ENCODE assay signal across 8 mouse cellular contexts in genomic region chr11:60726601-60727391, GRCm38 (mm10). TPM values are rescaled to one million over a fixed set of nuclear protein-coding genes. Genes with fewer than 3 reads are reported as not detected.
DNase-seq lines count a peak whose midpoint lies in the region; ATAC-seq and TF ChIP-seq lines count a peak whose summit lies in the region.

Gene Flii (minus strand): TSS chr11:60727263.

- H3K4me1 ChIP-seq in embryonic facial prominence, embryonic 13.5 days, result peaks cover 27% of the 10 kb centered on the region
- peaks cover 14% of the 10 kb centered on the region for H3K4me1 ChIP-seq in heart, adult 2 months (ENCODE audit: control insufficient read depth, insufficient read depth, low read length)
- H3K4me1 ChIP-seq in limb, embryonic 15.5 days, result peaks cover 32% of the 10 kb centered on the region
- peaks cover 14% of the 10 kb centered on the region for H3K4me1 ChIP-seq in midbrain, postnatal 0 days (ENCODE audit: insufficient read depth, low read length)

- TF ChIP-seq POLR2A in heart, adult 2 months (IDR thresholded peaks at IDR 0.05; ENCODE audit: insufficient read depth, low read depth, low read length), result peak; percentile 67; the same call in 1 of the 2 replicates

- peak; percentile 88 for TF ChIP-seq CTCF in heart, adult 2 months (IDR thresholded peaks at IDR 0.05)
- peak; percentile 69 for TF ChIP-seq CTCF in midbrain, postnatal 0 days (IDR thresholded peaks at IDR 0.05)

- TF ChIP-seq EP300 in heart, adult 2 months (IDR thresholded peaks at IDR 0.05; ENCODE audit: insufficient read depth, low read depth, low read length), result no peak

- H3K9me3 ChIP-seq in embryonic facial prominence, embryonic 13.5 days, result no peaks in the 10 kb centered on the region
- no peaks in the 10 kb centered on the region for H3K9me3 ChIP-seq in limb, embryonic 15.5 days
- no peaks in the 10 kb centered on the region for H3K9me3 ChIP-seq in midbrain, postnatal 0 days (ENCODE audit: low read length)

- H3K4me3 ChIP-seq in embryonic facial prominence, embryonic 13.5 days, result peak within 1 kb of the TSS; percentile 81
- peak within 1 kb of the TSS; percentile 73 for H3K4me3 ChIP-seq in heart, adult 2 months
- H3K4me3 ChIP-seq in limb, embryonic 15.5 days, result peak within 1 kb of the TSS; percentile 87
- peak within 1 kb of the TSS; percentile 89 for H3K4me3 ChIP-seq in midbrain, postnatal 0 days (ENCODE audit: low read depth, low read length)

- H3K27ac ChIP-seq in embryonic facial prominence, embryonic 13.5 days, result peak within 1 kb of the TSS; percentile 89
- H3K27ac ChIP-seq in heart, adult 2 months, result peak within 1 kb of the TSS; percentile 91
- H3K27ac ChIP-seq in limb, embryonic 15.5 days, result peak within 1 kb of the TSS; percentile 91
- H3K27ac ChIP-seq in midbrain, postnatal 0 days (ENCODE audit: low read depth, low read length), result peak within 1 kb of the TSS; percentile 90

- peak within 1 kb of the TSS; percentile 72 for H3K4me2 ChIP-seq in embryonic facial prominence, embryonic 13.5 days
- H3K4me2 ChIP-seq in limb, embryonic 15.5 days, result peak within 1 kb of the TSS; percentile 80
- H3K4me2 ChIP-seq in midbrain, postnatal 0 days (ENCODE audit: low read depth, low read length, poor library complexity, severe bottlenecking), result peak within 1 kb of the TSS; percentile 74

- H3K36me3 ChIP-seq in embryonic facial prominence, embryonic 13.5 days, result peaks cover 49% of the 10 kb centered on the region
- no peaks in the 10 kb centered on the region; the same call in 1 of the 2 replicates for H3K36me3 ChIP-seq in heart, adult 2 months (ENCODE audit: control insufficient read depth, insufficient read depth, low read length)
- peaks cover 44% of the 10 kb centered on the region for H3K36me3 ChIP-seq in limb, embryonic 15.5 days
- H3K36me3 ChIP-seq in midbrain, postnatal 0 days (ENCODE audit: insufficient read depth, low read length), result peaks cover 46% of the 10 kb centered on the region

- peaks cover 2% of the 10 kb centered on the region; the same call in 1 of the 2 replicates for H3K79me2 ChIP-seq in heart, adult 2 months (replicated peaks; ENCODE audit: control insufficient read depth, insufficient read depth, low read length)

- intact Hi-C loops in heart, adult 2 months (cut with DNase I), result loop anchor here (1.0 kb wide), 2 partner anchors 51 to 187 kb away; partner anchors contain the start of genes Smcr8 and Top3a

- DNase-seq in 416B (ENCODE audit: low read depth), result peak; percentile 68
- DNase-seq in adrenal gland, postnatal 36 days, result peak; percentile 91 to 94
- peak; percentile 91 to 94 for DNase-seq in heart, adult 2 months
- DNase-seq in kidney, adult 8-10 months, result peak; percentile 70 to 83
- peak; percentile 73 for DNase-seq in midbrain, postnatal 0 days (ENCODE audit: low spot score)
- peak; percentile 72 to 83 for DNase-seq in spleen, postnatal 14 days (ENCODE audit: low spot score in 2 of 2)

- WGBS in embryonic facial prominence, embryonic 13.5 days, result under 1% methylated on average over 70 of the region's 71 CpGs
- under 1% methylated on average over 71 of the region's 71 CpGs for WGBS in heart, adult 2 months
- under 1% methylated on average over 61 of the region's 71 CpGs for WGBS in limb, embryonic 15.5 days
- under 1% methylated on average over 44 of the region's 71 CpGs for WGBS in midbrain, postnatal 0 days

- ATAC-seq in embryonic facial prominence, embryonic 13.5 days (ENCODE audit: insufficient number of reproducible peaks, insufficient read depth, low FRiP score, low TSS enrichment, low read depth), result peak; percentile 50
- ATAC-seq in limb, embryonic 15.5 days (ENCODE audit: insufficient number of reproducible peaks, low FRiP score, low TSS enrichment, low read depth), result peak; percentile 56
- peak; percentile 31 for ATAC-seq in midbrain, postnatal 0 days (ENCODE audit: low FRiP score)

- H3K27me3 ChIP-seq in embryonic facial prominence, embryonic 13.5 days, result no peaks in the 10 kb centered on the region
- no peaks in the 10 kb centered on the region for H3K27me3 ChIP-seq in heart, adult 2 months (ENCODE audit: control insufficient read depth, insufficient read depth, low read length)
- H3K27me3 ChIP-seq in limb, embryonic 15.5 days, result no peaks in the 10 kb centered on the region
- H3K27me3 ChIP-seq in midbrain, postnatal 0 days (ENCODE audit: insufficient read depth, low read length), result no peaks in the 10 kb centered on the region

- peak within 1 kb of the TSS; percentile 81 for H3K9ac ChIP-seq in embryonic facial prominence, embryonic 13.5 days
- peak within 1 kb of the TSS; percentile 90 for H3K9ac ChIP-seq in heart, adult 2 months (ENCODE audit: low read depth, low read length)
- H3K9ac ChIP-seq in limb, embryonic 15.5 days, result peak within 1 kb of the TSS; percentile 76
- H3K9ac ChIP-seq in midbrain, postnatal 0 days (replicated peaks; ENCODE audit: low read length, poor library complexity, severe bottlenecking), result peak within 1 kb of the TSS; percentile 90

RNA-seq across cellular contexts. Expression of gene Flii, which starts in this region (rescaled TPM):
- total RNA-seq in adrenal gland, postnatal 36 days (2021), result 100 to 1,000 TPM; 137 to 162 TPM
- 65.2 and 68.7 TPM in 2 replicates for polyA plus RNA-seq in embryonic facial prominence, embryonic 13.5 days (2015; fragmentation: Nextera tagmentation; extraction: Ambion mirVana)
- total RNA-seq in heart, adult 2 months (2021), result 100 to 1,000 TPM; 127 to 130 TPM
- polyA plus RNA-seq in heart, adult 2 months (2012; rRNA removed), result 152 and 168 TPM in 2 replicates
- polyA plus RNA-seq in limb, embryonic 15.5 days (2015; fragmentation: Nextera tagmentation; extraction: Ambion mirVana), result 70.8 and 76.5 TPM in 2 replicates
- 64.9 and 92.7 TPM in 2 replicates for total RNA-seq in midbrain, postnatal 0 days (2014; rRNA removed)
- 42.7 and 46.0 TPM in 2 replicates for polyA plus RNA-seq in midbrain, postnatal 0 days (2015; fragmentation: Nextera tagmentation; extraction: Ambion mirVana)

Comparison
In these comparisons a context has a peak if more than half of its experiments do, and no peak if none do; other contexts are left out.
1. Peak in every context shown above with its lines: DNase-seq, ATAC-seq, H3K4me3 ChIP-seq and H3K27ac ChIP-seq.